Comparison of ENCODE assay signal across 11 mouse cellular contexts in the genomic region with DNA sequence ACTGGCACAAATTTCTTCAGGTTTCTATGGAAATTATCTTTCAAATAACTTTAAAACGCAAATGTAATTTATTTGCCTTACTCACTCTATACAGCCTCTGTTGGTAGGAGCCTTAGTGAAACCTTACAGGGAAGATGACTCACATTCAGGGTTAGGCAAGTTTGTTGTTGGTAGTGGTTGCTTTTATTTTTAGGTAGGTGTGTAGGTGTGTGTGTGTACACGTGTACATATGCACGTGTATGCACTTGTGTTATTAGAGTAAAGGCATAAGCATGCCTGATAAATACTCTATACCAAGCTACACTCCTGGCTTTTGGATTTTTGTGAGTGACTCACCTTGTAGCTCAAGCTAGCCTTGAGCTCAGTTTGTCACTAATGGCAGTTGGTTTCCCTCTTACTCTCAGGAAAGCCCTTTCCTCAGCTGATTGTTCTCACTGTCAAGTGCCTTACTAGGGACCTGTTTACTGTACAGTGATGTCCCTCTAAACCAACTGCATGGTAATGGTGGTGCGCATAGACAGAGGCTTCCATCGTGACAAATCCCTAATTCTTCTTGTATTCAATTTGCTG.
"Had no signal": no experiment of that assay in that cellular context is flagged by ENCODE, and none has a peak within 500 bp of the region (broad histone marks: within the 10 kb centered on the region; RNA-seq: fewer than 3 reads in every experiment).

No protein-coding gene starts in this region.

- H3K36me3 ChIP-seq: limb, embryonic 15.5 days; liver, embryonic 13.5 days; lung, embryonic 15.5 days; midbrain, embryonic 13.5 days had no signal

- H3K4me3 ChIP-seq: limb, embryonic 15.5 days; liver, embryonic 13.5 days; lung, embryonic 15.5 days; midbrain, embryonic 13.5 days had no signal

- H3K4me1 ChIP-seq: midbrain, embryonic 13.5 days had no signal

- H3K9ac ChIP-seq: limb, embryonic 15.5 days; liver, embryonic 13.5 days; liver, postnatal 0 days; lung, embryonic 15.5 days; midbrain, embryonic 13.5 days had no signal

- H3K4me2 ChIP-seq: limb, embryonic 15.5 days; liver, embryonic 13.5 days; lung, embryonic 15.5 days; midbrain, embryonic 13.5 days had no signal

- H3K27ac ChIP-seq: limb, embryonic 15.5 days; lung, embryonic 15.5 days; midbrain, embryonic 13.5 days had no signal

- DNase-seq: kidney, adult 18-20 months; layer of hippocampus, postnatal 36 days; liver, embryonic 13.5 days; liver, postnatal 0 days; lung, postnatal 14 days; right cerebral cortex, adult 18-20 months; thymus, adult 2 months; thymus, postnatal 25 days had no signal

- H3K9me3 ChIP-seq: limb, embryonic 15.5 days; liver, embryonic 13.5 days; lung, embryonic 15.5 days; midbrain, embryonic 13.5 days had no signal

- H3K27me3 ChIP-seq: limb, embryonic 15.5 days; liver, embryonic 13.5 days; lung, embryonic 15.5 days; midbrain, embryonic 13.5 days had no signal
